Mouse (Mus musculus) c-Kit-positive CD71-positive TER-119-positive erythroid progenitor cells, embryonic 14.5 days (primary cell): Measurements from ENCODE around the gene Scube3.

Experiments used
- DNase-seq: peaks from one replicate; pipeline ENCODE4 v3.0.0-alpha.2; 2013; ENCODE audit warnings: low spot score

Scube3 gene

DNA sequence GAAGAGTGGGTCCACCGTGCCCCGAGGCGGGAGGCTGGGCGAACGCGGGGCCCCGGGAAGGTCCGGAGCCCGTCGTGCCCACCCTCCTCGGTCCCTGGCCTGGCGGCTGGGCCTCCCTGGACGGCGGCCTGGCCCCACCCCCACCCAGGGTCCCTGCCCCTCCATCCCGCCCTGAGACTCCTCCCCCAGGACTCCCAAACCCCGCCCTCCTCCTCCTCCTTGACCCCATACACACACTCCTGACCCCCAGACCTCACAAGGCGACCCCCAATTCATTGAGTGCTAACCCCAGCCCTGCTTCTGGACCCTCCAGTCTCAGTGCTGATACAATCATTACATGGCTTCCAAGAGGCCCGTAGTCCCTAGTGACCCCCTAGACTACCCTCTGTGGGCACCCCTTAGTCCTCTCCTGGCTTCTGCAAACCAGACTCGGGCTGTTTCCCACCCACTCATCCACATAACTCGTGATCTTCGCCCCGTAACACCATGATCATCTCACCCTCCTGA, 35.7 kb downstream of the Scube3 start:
- peak; percentile 22 for DNase-seq

DNA sequence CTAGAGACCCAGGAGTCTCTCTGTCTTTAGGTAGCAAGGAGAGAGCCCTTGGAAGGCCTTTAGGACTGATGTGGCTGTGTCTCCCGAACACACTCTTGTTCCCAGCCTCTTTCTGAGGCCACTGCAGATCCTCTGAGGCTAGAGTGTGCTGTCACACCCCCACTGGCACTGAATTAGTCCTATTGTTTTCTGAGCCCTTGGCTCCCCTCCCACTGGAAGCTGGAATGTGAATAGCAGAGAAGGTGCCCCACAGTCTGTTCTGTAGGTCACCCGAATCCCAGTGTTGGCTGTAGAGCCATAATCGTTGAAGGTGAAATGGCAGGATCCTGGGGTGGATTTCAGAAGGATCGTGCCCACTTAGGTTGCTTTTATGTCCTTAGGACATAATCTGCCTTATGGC, 38.4 kb downstream of the Scube3 start:
- DNase-seq: no peak

DNA sequence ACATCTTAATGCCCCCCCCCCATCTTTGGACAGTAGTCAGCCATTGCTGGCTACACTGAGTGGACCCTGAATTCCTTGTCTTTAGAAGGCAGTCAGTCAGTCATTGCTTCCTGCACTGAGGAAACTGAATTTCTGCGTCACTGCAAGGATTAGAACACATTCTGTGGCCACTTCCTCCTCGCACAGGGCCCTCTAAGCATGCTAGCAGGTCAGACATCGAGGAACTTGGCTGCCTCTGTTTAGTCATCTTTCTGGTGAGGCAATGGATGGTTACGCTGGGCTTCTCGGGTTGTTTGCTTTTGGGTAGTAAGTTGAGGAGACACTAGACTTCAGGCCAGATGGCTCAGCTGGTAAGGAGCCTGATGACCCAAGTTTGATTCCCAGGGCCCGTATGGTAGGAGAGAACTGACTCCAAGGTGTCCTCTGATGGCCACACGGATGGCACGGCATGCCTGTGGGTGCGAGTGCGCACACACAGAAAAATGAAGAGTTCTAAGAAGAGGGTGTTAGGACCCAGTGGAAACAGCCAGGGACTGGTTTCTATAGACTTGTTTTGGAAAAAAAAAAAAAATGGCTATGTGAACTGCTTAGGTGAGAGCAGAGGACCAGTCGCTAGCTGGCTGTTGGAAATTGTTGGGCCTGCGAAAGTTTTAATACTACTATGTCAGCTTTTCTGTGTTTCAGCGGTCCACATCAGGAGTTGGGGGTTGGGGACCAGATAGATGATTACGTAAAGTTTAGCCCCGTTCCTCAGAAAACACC, 39.0 kb downstream of the Scube3 start:
- DNase-seq: no peak

DNA sequence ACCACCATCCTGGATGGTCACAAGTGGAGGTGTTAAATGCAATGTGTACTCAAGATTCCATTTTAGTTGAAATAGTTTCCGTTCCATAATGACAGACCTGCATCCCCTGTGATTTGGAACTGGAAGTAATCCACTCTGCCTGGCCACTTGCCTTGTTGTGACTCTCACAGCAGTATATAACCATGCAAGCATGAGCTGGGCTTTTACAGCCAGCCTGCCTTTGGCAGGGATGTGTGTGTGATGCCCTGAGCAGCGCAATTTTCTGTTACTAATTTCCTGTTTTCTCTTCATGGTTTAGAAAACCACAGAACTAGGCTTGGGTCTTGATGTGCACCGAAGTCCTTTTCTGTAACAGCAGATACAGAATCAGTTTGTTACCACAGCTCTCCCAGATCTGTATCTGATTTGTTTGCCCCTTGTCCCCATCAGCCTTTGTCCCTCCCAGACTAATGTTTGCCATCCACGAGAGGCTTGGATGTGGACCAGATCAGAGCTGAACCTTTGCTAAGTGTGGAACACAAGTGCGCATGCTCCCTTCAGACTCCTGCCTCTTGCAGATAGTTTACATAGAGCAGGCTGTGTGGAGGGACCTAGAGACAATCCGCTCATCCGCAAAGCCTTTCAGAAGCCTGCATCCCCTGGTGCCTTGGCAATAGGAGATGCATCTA, 43.2 kb downstream of the Scube3 start:
- no peak for DNase-seq

DNA sequence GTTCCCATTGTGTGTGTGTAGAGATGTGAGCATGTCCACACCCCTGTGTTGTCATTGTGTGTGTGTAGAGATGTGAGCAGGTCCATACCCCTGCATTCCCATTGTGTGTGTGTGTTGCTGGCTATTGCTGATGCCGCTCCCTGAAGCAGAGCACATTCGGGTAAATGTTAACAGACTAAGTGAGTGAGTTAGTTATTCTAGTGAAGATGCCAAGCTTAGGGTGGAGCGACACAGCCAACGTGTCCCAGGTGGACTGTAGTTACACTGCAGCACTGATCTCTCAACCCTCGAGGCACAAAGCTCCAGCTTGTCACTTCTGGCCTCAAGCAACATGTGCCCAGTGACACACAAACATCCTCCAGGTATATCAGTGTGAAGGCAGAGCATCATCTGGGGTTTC, 46.4 kb downstream of the Scube3 start:
- DNase-seq: no peak

DNA sequence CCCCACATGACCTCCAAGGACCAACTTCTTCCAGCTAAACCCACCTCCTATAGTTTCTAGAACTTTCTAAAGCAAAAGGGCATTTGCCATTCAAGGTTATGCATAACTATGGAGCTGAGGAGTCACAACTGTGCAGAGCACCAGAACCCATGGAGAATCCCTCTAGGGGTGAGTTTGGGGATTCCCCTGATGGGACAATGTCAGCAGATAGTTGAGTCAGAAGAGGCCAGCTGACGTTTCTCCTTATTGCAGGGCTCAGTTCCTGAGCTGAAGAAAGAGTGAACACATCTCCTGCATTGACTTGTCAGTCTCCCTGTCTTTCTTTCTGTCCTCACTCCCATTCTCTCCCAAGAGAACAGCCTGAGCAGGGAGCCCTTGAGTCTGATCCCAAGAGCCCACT, 50.8 kb downstream of the Scube3 start:
- DNase-seq: no peak

DNA sequence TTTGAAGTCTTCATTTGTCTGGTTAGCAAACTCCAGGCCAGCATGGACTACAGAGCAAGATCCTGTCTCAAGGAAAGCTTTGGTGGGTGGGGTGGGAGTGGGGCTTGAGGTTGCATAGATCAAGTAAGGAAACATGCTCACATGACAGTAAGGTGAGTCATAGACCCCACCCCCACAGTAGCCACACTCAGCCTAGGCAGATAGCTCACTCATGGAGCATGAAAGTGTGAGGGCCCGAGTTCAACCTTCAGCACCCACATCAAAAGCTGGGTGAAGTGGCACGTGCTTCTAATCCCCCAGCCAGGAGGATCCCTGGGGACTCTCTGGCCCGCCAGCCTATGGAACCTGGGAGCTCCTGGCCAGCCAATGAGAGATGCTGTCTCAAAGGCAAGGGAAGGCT, 51.6 kb downstream of the Scube3 start:
- no peak for DNase-seq

DNA sequence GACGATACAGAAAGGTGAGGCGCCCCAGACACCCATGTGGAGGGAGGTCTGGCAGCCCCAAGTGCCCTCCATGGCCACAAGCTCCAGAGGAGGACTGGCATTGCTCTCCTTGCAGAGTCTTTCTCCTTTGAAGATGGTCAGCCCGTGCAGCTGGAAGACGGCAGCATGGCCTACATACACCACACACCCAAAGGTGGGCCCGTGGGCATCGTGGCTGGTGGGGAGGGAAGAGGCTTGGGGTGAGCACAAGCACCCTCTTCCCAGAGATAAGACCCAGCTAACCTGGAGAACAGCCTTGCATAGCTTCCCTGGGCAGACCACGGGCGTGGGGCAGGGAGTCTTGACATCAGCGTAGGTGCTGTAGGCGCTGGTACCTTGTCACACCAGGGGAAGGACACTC, 53.1 kb downstream of the Scube3 start:
- DNase-seq: no peak

DNA sequence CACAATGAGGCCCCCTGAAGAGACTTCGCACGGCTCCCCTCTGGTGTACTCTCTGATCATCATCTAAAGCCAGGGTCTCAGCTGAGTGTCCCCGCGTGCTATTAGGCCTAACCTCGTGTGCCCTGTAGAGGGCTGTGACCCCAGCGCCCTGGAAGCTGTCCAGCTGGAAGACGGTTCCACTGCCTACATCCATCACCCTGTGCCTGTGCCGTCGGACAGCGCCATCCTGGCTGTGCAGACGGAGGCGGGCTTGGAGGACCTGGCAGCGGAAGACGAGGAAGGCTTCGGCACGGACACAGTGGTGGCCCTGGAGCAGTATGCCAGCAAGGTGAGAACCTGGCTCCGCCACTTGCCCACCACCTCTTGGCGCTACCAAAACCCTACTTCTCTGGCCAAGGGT, 55.7 kb downstream of the Scube3 start:
- DNase-seq: no peak

DNA sequence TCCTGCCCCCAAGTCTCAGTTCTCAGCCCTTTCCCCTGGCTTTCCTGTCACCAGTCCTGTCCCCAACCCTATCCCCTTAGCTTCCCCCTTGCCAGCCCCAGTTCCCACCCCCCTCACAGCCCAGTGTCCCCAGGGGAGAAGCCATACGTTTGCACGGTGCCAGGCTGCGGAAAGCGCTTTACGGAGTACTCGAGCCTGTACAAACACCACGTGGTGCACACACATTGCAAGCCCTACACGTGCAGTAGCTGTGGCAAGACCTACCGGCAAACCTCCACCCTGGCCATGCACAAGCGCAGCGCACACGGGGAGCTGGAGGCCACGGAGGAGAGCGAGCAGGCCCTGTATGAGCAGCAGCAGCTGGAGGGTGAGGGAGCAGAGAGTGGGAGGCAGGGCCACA, 60.0 kb downstream of the Scube3 start:
- no peak for DNase-seq

DNA sequence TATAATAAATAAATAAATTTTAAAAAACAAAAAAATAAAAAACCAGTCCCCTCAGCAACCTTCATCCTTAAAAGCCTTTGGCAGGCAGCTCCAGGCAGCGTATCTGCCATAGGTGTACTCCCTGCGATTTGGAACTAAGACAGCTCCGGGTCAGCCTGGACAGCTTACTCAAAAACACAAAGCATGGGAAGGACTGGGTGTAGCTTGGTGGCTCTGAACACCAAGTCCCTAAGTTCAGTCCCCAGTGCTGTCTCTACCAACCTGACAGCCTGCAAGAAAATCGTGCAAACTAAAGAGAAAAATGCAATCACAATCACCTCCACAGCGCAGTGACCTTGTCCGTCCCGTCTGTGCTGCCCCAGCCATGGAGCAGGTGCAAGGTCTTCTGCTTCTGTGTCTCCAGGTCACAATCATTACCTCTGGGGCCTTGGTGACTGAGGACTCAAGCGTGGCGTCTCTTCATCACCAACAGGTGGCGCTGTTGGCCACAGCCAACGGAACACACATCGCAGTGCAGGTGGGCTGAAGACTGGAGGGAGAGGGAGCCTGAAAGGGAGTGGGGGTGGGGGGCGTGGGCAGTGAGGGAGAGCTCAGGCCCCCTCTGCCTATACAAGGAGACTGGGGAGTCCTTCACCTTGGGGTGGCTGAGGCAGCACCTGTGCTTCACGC, 62.2 kb downstream of the Scube3 start:
- peak; percentile 67 for DNase-seq

DNA sequence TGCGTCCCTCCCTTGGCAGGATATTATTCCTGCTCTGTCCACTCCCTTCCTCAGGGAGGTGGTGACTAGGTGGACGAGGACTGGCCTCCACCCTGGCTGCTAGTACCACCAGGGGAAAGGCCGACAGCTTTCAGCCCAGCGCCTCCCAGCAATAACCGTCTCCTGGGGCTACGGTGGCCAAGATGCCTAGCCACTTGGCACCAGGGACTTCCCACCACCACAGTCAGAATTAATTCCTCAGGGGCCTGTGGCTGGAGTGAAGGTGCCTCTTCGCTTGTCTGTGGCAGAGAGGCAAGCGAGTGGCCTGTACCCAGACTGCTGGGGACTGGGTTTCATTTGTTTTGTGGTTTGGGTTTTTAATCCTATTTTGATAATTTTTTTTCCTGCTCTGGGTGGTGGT, 63.5 kb downstream of the Scube3 start:
- no peak for DNase-seq

DNA sequence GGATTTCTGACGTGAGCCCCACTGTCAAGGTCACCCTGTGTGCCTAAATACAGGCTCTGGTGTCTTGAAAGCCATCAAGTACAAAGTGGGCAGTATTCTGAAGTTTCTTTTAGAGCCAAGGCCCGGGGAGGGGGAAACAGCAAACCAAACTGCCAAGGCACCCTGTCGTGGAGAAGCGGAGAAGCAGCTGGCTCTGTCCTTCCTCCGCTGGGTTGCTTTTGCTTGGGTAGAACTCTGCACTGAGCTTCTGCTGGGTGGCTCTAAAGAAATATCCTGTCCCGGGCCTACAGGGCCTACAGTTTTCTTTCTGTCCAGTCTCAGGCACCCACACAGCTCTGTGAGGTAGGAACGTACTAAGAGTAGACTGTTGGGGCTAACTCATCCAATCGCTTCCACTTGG, 65.2 kb downstream of the Scube3 start:
- no peak for DNase-seq

DNA sequence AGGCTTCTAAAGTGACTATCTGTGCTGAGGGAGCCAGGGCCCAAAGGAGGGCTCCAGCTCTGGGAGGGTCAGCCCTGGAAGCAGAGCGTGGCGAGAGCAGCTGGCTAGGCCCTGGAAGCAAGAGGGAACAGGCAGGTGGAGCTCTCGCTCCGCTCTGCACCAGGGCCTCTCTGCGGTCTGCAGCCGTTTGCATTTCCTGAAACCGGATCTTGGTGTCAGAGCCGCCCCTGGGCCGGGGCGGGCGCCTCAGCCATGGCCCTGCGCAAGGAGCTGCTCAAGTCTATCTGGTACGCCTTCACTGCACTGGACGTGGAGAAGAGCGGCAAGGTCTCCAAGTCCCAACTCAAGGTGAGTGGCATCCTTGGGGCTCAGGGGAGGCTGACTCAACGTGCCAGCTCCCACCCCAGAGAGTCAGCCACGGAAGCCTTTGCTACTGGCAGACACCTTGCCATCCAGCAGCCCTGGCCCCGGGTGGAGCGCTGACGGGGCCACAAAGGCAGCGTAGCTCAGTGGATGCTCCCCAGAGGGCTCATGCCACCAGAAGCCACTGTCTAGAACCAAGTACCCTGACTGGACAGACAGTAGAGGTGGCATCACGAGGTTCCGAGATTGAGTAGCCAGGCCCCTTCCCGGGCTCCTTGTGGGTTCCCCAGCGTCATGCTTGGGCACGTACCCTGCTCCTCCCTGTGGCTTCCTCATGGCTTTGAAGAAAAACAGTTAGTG, 65.8 kb downstream of the Scube3 start, which contains the start of gene Def6:
Gene Def6, plus strand, starts transcription at position 188 of the 723 bp plus-strand sequence.
- DNase-seq: peak; percentile 52

DNA sequence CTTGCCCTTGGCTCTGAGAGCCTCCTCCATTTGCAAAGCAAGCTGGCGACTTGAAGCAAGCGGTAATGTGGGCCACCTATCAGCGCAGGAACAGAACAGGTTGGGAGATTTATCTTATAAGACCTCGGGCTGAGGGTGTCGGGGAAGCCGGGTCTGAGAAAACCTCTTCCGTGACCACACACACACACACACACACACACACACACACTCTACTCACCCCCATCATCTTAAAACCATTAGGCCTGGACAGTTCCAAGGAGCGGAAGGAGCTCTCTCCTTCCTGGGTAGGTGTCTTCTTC, 66.3 kb downstream of the Scube3 start:
- DNase-seq: peak; percentile 41

DNA sequence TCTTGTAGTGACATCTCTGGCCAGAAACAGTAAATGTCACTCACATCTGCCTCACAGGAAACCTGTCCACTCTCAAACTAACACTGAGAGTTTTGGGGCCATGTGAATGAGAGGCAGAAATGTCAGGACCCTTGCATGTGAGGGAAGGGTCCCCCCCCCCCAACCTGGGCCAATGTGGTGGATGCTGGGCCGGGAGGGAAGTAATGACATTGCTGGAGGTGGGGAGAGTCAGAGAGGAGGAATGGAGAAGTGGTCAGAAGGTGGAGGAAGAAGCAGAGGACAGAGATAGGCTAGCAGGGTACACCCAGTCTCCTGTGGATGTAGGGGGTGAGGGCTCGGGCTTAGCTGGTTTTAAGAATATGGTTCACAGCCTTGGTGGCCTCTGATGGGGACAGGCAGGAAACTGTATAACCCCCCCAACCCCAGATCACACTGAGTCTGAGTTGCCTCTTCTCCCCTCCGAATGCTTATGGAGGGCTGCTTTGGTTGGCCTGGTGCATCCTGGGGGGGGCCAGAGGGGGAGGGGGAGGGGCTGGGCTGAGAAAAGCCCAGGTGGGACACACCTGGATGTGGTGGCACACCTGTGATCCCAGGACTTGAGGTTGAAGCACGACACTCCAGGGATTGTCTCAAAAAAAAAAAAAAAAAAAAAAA, 67.6 kb downstream of the Scube3 start:
- DNase-seq: no peak

DNA sequence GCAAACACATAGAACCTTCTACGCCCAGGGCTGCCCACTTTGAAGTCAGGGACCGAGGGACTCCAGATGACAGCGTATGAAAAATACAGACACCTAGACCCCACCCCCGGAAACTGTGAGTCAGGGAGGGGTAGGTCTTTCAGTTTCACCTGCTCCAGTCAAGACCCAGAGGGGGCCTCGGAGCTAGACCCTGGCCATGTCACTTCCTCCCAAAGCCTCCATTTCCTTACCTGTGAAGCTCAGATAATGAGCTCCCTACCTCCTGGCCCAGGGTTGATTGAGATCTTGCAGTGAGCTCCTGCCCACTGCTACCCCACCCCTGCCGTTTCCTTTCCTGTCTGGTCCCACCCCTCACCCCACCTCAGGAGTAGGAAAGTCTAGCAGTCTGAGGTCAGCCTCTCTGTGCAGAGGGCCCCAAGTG, 70.0 kb downstream of the Scube3 start:
- DNase-seq: no peak

DNA sequence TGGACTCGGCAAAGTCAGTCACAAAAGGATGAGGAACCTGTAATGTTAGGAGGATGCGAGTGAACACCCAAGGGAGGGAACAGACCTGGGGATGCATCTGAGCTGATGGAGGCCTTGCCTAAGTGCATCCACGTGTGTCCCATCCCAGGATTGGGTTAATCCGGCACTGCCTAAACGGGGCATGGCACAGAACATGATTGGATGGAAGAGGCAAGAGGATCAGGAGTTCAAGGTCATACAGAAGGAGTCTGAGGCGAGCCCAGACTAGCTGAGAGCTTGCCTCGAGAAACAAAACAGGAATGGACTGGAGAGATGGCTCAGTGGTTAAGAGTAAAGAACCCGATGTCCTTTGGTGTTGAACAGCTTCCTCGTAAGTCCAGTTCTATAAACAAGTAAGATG, 70.5 kb downstream of the Scube3 start:
- DNase-seq: no peak

DNA sequence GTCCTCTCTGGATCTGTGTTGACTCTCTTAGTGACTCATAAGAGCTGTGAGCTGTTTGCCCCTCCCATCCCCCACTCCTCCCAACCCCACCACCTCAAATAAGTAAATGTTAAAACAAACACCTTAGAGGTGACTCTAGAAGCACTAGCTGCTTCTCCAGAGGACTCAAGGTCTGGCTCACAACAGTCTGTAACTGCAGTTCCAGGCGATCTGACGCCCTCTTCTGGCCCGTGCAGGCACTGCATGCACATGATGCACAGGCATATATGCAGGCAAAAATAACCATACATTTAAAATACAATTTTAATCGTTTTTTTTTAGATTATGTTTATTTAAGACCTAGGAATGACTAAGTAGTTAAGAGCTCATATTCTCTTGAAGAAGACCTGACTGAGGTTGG, 71.3 kb downstream of the Scube3 start:
- no peak for DNase-seq

DNA sequence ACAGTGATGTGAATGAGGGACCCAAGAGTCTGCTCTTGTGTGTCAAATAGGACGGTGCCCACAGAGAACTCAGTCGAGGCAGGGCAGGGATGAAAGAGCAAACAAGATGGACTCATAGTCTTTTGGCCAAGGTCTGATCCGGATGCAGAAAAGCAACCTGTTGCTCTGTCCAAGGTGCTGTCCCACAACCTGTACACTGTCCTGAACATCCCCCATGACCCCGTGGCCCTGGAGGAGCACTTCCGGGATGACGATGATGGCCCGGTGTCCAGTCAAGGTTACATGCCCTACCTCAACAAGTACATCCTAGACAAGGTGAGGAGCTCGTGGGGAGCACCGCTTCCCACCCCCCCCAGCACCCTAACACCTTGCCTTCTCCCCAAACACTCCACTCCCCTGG, 74.8 kb downstream of the Scube3 start:
- DNase-seq: no peak

DNA sequence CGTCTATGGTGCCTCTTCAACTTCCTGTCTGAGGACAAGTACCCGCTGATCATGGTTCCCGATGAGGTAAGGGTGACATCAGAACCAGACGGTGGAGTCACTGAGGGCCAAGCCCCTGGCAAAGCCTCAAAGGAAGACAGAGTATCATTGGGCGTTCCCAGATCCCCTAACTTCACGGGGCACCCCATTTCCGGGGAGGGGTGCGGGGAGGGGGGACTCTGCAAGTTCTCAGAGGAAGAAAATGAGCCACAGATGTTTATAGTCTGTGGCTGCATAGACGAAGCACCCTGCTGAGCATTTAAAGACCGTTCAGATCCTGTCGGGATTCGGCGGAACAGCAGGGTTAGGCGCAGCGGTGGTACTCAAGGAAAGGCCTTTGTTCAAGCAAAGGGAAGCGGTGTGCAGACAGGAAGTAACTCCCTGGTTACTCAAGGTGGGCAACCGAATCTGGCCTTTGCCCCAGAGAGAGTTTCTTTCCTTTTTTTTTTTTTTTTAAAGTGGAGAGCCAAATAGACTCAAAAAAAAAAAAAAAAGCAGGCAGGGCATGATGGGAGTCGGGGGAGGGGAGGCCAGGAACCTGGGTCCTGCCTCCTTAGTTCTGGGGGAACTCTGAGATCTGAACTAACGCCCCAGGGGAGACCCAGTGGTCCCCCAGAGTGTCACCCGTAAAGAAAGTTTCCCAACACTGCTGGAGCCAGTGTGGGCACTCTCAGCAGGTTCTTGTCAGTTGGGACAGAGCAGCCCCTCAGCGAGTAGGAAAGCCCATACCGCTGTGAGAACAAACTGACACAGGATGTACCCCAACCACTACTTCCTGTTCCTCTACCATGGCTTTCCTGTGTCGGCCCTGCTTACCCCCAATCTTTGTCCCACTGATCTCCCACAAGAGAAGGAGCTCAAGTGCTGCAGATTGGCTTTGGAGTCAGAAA, 76.0 kb downstream of the Scube3 start:
- no peak for DNase-seq
